Mouse (Mus musculus) stomach, postnatal 0 days (tissue): ENCODE results near the gene Rad51. TPM values are rescaled to one million over a fixed set of nuclear protein-coding genes. Genes with fewer than 3 reads are reported as not detected.

Experiments used
- ATAC-seq: fragments of 200-750 bp; cut with Nextera tagmentation; 2 replicates; pipeline ENCODE4 v1.8.0; 2017; ENCODE audit not compliant: low FRiP score, low TSS enrichment
- DNase-seq: peaks from one replicate; pipeline ENCODE4 v3.0.0-alpha.2; 2016; ENCODE audit warnings: low spot score
- H3K27ac ChIP-seq: fragments of 300-500 bp; sonication (generic); replicated peaks from 2 replicates; pipeline ENCODE4 v1.5.1; 2014; ENCODE audit warnings: mild to moderate bottlenecking, control low read depth
- H3K27me3 ChIP-seq: fragments of 300-500 bp; sonication (generic); 2 replicates; pipeline ENCODE4 v1.6.1; 2014; ENCODE audit warnings: low read length; ENCODE audit not compliant: control insufficient read depth, insufficient read depth
- H3K36me3 ChIP-seq: fragments of 300-500 bp; sonication (generic); 2 replicates; pipeline ENCODE4 v1.6.1; 2014; ENCODE audit warnings: low read length, mixed read lengths; ENCODE audit not compliant: control insufficient read depth, insufficient read depth
- H3K4me1 ChIP-seq: fragments of 300-500 bp; sonication (generic); replicated peaks from 2 replicates; pipeline ENCODE4 v1.6.1; 2014; ENCODE audit warnings: antibody characterized with exemption; ENCODE audit not compliant: control insufficient read depth, insufficient read depth
- H3K4me2 ChIP-seq: fragments of 300-500 bp; sonication (generic); replicated peaks from 2 replicates; pipeline ENCODE4 v1.6.1; 2014; ENCODE audit warnings: low read depth, mild to moderate bottlenecking, control low read depth, moderate library complexity
- H3K4me3 ChIP-seq: fragments of 300-500 bp; sonication (generic); 2 replicates; pipeline ENCODE4 v1.5.1; 2014; ENCODE audit warnings: low read depth, low read length, control low read depth
- H3K9ac ChIP-seq: fragments of 300-500 bp; sonication (generic); 2 replicates; pipeline ENCODE4 v1.6.1; 2014; ENCODE audit warnings: mild to moderate bottlenecking, low read length, control low read depth, mixed read lengths
- H3K9me3 ChIP-seq: fragments of 300-500 bp; sonication (generic); 2 replicates; pipeline ENCODE4 v1.6.1; 2016; ENCODE audit warnings: low read length; ENCODE audit not compliant: control insufficient read depth
- CTCF ChIP-seq: IDR thresholded peaks from 2 replicates; pipeline ENCODE4 v1.5.1; 2016; ENCODE audit warnings: antibody characterized with exemption, low read depth, mild to moderate bottlenecking, moderate library complexity
- EP300 ChIP-seq: optimal IDR thresholded peaks from 2 replicates; pipeline ENCODE3; 2016; ENCODE audit warnings: antibody characterized with exemption
- WGBS: fragments of 180-500 bp; shearing (Covaris S2); extraction: QIAGEN DNeasy Blood & Tissue Kit; methylation state at CpG from one replicate; pipeline ENCODE4 v1.1.7; 2014; 5-methylcytosine and 5-hydroxymethylcytosine counted together
- polyA plus RNA-seq: library from polyadenylated mRNA; unstranded; fragments of >200 nt; fragmentation: Nextera tagmentation; extraction: Ambion mirVana; gene quantifications from 2 replicates; pipeline ENCODE4 v1.2.1, GENCODE M21; 2015

Rad51 gene
- 11.2 and 12.9 TPM in 2 replicates for polyA plus RNA-seq

- H3K27me3 ChIP-seq: no peaks in the 10 kb centered on the region
- peak within 1 kb of the TSS; percentile 68 for H3K9ac ChIP-seq
- peak within 1 kb of the TSS; percentile 95 for H3K4me2 ChIP-seq
- DNase-seq (peak; percentile 92), ATAC-seq (peak; percentile 97)
- H3K36me3 ChIP-seq: no peaks in the 10 kb centered on the region
- H3K4me1 ChIP-seq: no peaks in the 10 kb centered on the region
- WGBS: under 1% methylated on average over 51 of the region's 51 CpGs
- peak within 1 kb of the TSS; percentile 90 for H3K27ac ChIP-seq
- TF ChIP-seq CTCF (no peak), EP300 (no peak)
- peak within 1 kb of the TSS; percentile 70 for H3K4me3 ChIP-seq
- no peaks in the 10 kb centered on the region for H3K9me3 ChIP-seq
Measured at GRCm38 (mm10) chr2:119112438-119113112, at the start of gene Rad51. Gene Rad51 (plus strand): TSS chr2:119112793.

GRCm38 (mm10) chr2:119072397-119072796 lies 40.2 kb upstream of the Rad51 start:
- no peaks in the 10 kb centered on the region for H3K27me3 ChIP-seq
- H3K36me3 ChIP-seq: no peaks in the 10 kb centered on the region
- H3K4me3 ChIP-seq: no peak overlapping the region
- no peak overlapping the region for H3K27ac ChIP-seq
- no peaks in the 10 kb centered on the region for H3K9me3 ChIP-seq
- H3K9ac ChIP-seq: no peak overlapping the region
- ATAC-seq (no peak), DNase-seq (no peak)
- no peak overlapping the region for H3K4me2 ChIP-seq
- no peaks in the 10 kb centered on the region for H3K4me1 ChIP-seq
- no peak for TF ChIP-seq CTCF
- no peak for TF ChIP-seq EP300
- WGBS: 94% methylated on average over 4 of the region's 4 CpGs

- ATAC-seq (no peak), DNase-seq (no peak)
- Histone ChIP-seq H3K4me1 (no peaks in the 10 kb centered on the region), H3K36me3 (peaks cover 2% of the 10 kb centered on the region; the same call in 1 of the 2 replicates), H3K4me3 (no peak overlapping the region), H3K27ac (no peak overlapping the region), H3K9me3 (no peaks in the 10 kb centered on the region), H3K4me2 (no peak overlapping the region), H3K9ac (no peak overlapping the region), H3K27me3 (no peaks in the 10 kb centered on the region)
- 71% methylated on average over 2 of the region's 2 CpGs for WGBS
- TF ChIP-seq EP300 (no peak), CTCF (no peak)
Measured at GRCm38 (mm10) chr2:119086156-119086555, 26.4 kb upstream of the Rad51 start.

- Histone ChIP-seq H3K27ac (no peak overlapping the region), H3K4me1 (no peaks in the 10 kb centered on the region), H3K9me3 (no peaks in the 10 kb centered on the region), H3K9ac (no peak overlapping the region), H3K27me3 (no peaks in the 10 kb centered on the region), H3K4me2 (no peak overlapping the region), H3K36me3 (peaks cover 5% of the 10 kb centered on the region; the same call in 1 of the 2 replicates), H3K4me3 (no peak overlapping the region)
- ATAC-seq (no peak), DNase-seq (no peak)
- TF ChIP-seq CTCF: no peak
- no peak for TF ChIP-seq EP300
Measured at GRCm38 (mm10) chr2:119101552-119101951, 11.0 kb upstream of the Rad51 start.

GRCm38 (mm10) chr2:119106583-119106982 lies 6.0 kb upstream of the Rad51 start:
- Histone ChIP-seq H3K36me3 (peaks cover 5% of the 10 kb centered on the region; the same call in 1 of the 2 replicates), H3K27me3 (no peaks in the 10 kb centered on the region), H3K4me2 (no peak overlapping the region), H3K4me1 (no peaks in the 10 kb centered on the region), H3K9me3 (no peaks in the 10 kb centered on the region), H3K9ac (no peak overlapping the region), H3K4me3 (no peak overlapping the region), H3K27ac (no peak overlapping the region)
- ATAC-seq (no peak), DNase-seq (no peak)
- 78% methylated on average over 5 of the region's 5 CpGs for WGBS
- TF ChIP-seq EP300: no peak

GRCm38 (mm10) chr2:119108554-119108953 lies 4.0 kb upstream of the Rad51 start:
- WGBS: 50% methylated on average over 4 of the region's 4 CpGs
- Histone ChIP-seq H3K36me3 (no peaks in the 10 kb centered on the region), H3K9ac (no peak overlapping the region), H3K4me2 (no peak overlapping the region), H3K4me3 (no peak overlapping the region), H3K27me3 (no peaks in the 10 kb centered on the region), H3K9me3 (no peaks in the 10 kb centered on the region), H3K4me1 (no peaks in the 10 kb centered on the region), H3K27ac (no peak overlapping the region)
- TF ChIP-seq EP300: no peak
- no peak for TF ChIP-seq CTCF
- DNase-seq (peak; percentile 60), ATAC-seq (no peak)
